ENCODE assay signal across 17 mouse cellular contexts in the genomic region with DNA sequence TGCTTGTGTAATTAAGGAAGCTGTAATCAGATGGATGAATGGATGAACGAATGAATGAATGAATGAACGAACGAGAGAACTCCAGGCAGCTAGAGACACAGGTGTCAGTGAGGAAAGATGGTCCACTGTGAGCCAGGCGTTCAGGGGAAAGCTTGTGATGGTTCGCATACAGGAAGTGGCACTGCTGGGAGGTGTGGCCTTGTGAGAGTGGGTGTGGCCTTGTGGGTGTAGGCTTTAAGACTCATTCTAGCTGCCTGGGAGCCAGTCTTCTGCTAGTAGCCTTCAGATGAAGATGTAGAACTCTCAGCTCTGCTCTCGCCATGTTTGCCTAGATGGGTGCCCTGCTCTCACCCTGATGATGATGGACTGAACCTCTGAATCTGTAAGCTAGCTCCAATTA. TPM values are rescaled to one million over a fixed set of nuclear protein-coding genes. Genes with fewer than 3 reads are reported as not detected.
DNase-seq lines count a peak whose midpoint lies in the region; ATAC-seq and TF ChIP-seq lines count a peak whose summit lies in the region.
"Had no signal": no experiment of that assay in that cellular context is flagged by ENCODE, and none has a peak within 500 bp of the region (broad histone marks: within the 10 kb centered on the region; RNA-seq: fewer than 3 reads in every experiment).

No protein-coding gene starts in this region.

- no peaks in the 10 kb centered on the region for H3K27me3 ChIP-seq in thymus, adult 2 months (ENCODE audit: control insufficient read depth, insufficient read depth, low read length)
- H3K27me3 ChIP-seq: forebrain, embryonic 15.5 days; hindbrain, embryonic 13.5 days; neural tube, embryonic 13.5 days had no signal

- H3K4me1 ChIP-seq in thymus, adult 2 months (replicated peaks; ENCODE audit: control insufficient read depth, insufficient read depth, low read length) = no peaks in the 10 kb centered on the region; the same call in 1 of the 2 replicates
- H3K4me1 ChIP-seq: forebrain, embryonic 15.5 days; hindbrain, embryonic 13.5 days; neural tube, embryonic 13.5 days had no signal

- peak; percentile 22 for DNase-seq in thymus, adult 2 months
- no peak for DNase-seq in thymus, postnatal 10 days (ENCODE audit: low spot score in 2 of 2)
- peak; percentile 61 for DNase-seq in R1 (ENCODE audit: low read depth, low spot score)
- no peak for DNase-seq in cerebellum, postnatal 14 days
- no peak for DNase-seq in embryo, embryonic 9.5 days (ENCODE audit: extremely low spot score)
- no peak for DNase-seq in layer of hippocampus, postnatal 10 days (ENCODE audit: low spot score in 2 of 2)
- DNase-seq: cerebellum, adult 9-11 months; gastrocnemius, postnatal 36 days; right cerebral cortex, postnatal 4 days had no signal

- ATAC-seq in megakaryocyte progenitor cell, adult 5-6 weeks (replicated peaks; ENCODE audit: poor library complexity) = peak; percentile 40; the same call in 1 of the 2 replicates
- ATAC-seq: forebrain, embryonic 15.5 days; intestine, postnatal 0 days had no signal

- no peak overlapping the region for H3K27ac ChIP-seq in thymus, adult 2 months (ENCODE audit: control insufficient read depth, insufficient read depth, low read length)
- H3K27ac ChIP-seq: forebrain, embryonic 15.5 days; hindbrain, embryonic 13.5 days; kidney, postnatal 0 days; limb, embryonic 10.5 days; liver, embryonic 14.5 days; neural tube, embryonic 13.5 days had no signal

- TF ChIP-seq CTCF in thymus, adult 2 months (IDR thresholded peaks at IDR 0.05; ENCODE audit: borderline replicate concordance, control insufficient read depth, extremely low read depth, insufficient read depth, low read length, poor library complexity) = no peak

- TF ChIP-seq POLR2A in thymus, adult 2 months (IDR thresholded peaks at IDR 0.05; ENCODE audit: control insufficient read depth, extremely low read depth, insufficient read depth, low read length, poor library complexity) = no peak

- H3K36me3 ChIP-seq in thymus, adult 2 months (ENCODE audit: control insufficient read depth, insufficient read depth, low read length) = no peaks in the 10 kb centered on the region
- H3K36me3 ChIP-seq: forebrain, embryonic 15.5 days; hindbrain, embryonic 13.5 days; limb, embryonic 10.5 days; neural tube, embryonic 13.5 days had no signal

- 76% methylated on average over 6 of the region's 6 CpGs for WGBS in thymus, adult 2 months

- H3K4me3 ChIP-seq in thymus, adult 2 months (ENCODE audit: control insufficient read depth, insufficient read depth, low read length) = no peak overlapping the region
- H3K4me3 ChIP-seq: forebrain, embryonic 15.5 days; hindbrain, embryonic 13.5 days; limb, embryonic 10.5 days; neural tube, embryonic 13.5 days had no signal

RNA-seq across cellular contexts. Expression of a gene that starts 51.0 kb away (rescaled TPM):
- polyA plus RNA-seq in thymus, adult 2 months (2012; rRNA removed) = 12.9 and 15.5 TPM in 2 replicates
- 23.3 and 24.7 TPM in 2 replicates for total RNA-seq in megakaryocyte progenitor cell, adult 5-6 weeks (2015)
- total RNA-seq in megakaryocyte progenitor cell, adult 5-6 weeks (2017) = 18.2 and 20.0 TPM in 2 replicates
- 10 to 100 TPM; 14.3 to 15.5 TPM for total RNA-seq in layer of hippocampus, postnatal 10 days (2021)

RNA-seq across cellular contexts. Expression of a gene that starts 59.5 kb away (rescaled TPM):
- 16.4 and 19.6 TPM in 2 replicates for polyA plus RNA-seq in thymus, adult 2 months (2012; rRNA removed)
- total RNA-seq in megakaryocyte progenitor cell, adult 5-6 weeks (2015) = 36.9 and 39.3 TPM in 2 replicates
- 71.9 and 78.3 TPM in 2 replicates for total RNA-seq in megakaryocyte progenitor cell, adult 5-6 weeks (2017)
- total RNA-seq in layer of hippocampus, postnatal 10 days (2021) = 10 to 100 TPM; 40.9 to 43.7 TPM

Comparison
In these comparisons a context has a peak if more than half of its experiments do, and no peak if none do; other contexts are left out.
1. DNase-seq: peak in thymus, adult 2 months (single experiment) and R1 (single experiment); none in thymus, postnatal 10 days (0 of 2), cerebellum, postnatal 14 days (0 of 2), embryo, embryonic 9.5 days (single experiment) and layer of hippocampus, postnatal 10 days (0 of 2).